Mouse (Mus musculus) myocyte (in vitro differentiated cells): ENCODE data around the gene Rbck1.

Experiments
- CEBPB ChIP-seq: IDR thresholded peaks from 2 replicates; pipeline ENCODE4 v1.6.1; 2011; ENCODE audit warnings: mild to moderate bottlenecking, moderate library complexity; ENCODE audit not compliant: poor library complexity, insufficient read depth, severe bottlenecking
- E2F4 ChIP-seq: IDR thresholded peaks from one replicate; pipeline ENCODE4 v1.6.1; 2011; ENCODE audit warnings: mild to moderate bottlenecking, control low read depth, moderate library complexity; ENCODE audit not compliant: insufficient read depth
- MAX ChIP-seq: IDR thresholded peaks from one replicate; pipeline ENCODE4 v1.6.1; 2011; ENCODE audit warnings: low read depth, mild to moderate bottlenecking, control low read depth
- MYOD1 ChIP-seq, 3 experiments: IDR thresholded peaks; one replicate each; pipeline ENCODE4 v1.6.1; 2011; ENCODE audit warnings: control low read depth in 2 of 3, low read depth in 2 of 3, mild to moderate bottlenecking in 2 of 3, moderate library complexity in 1 of 3; ENCODE audit not compliant: insufficient read length in 2 of 3, control insufficient read depth in 1 of 3
- MYOG ChIP-seq, 3 experiments: IDR thresholded peaks; one replicate each; pipeline ENCODE4 v1.6.1; 2011; ENCODE audit warnings: control low read depth in 2 of 3, low read depth in 2 of 3, mild to moderate bottlenecking in 2 of 3; ENCODE audit not compliant: insufficient read length in 2 of 3, control insufficient read depth in 1 of 3, insufficient read depth in 1 of 3
- POLR2A ChIP-seq: IDR thresholded peaks from one replicate; pipeline ENCODE4 v1.6.1; 2011; ENCODE audit warnings: low read depth, mild to moderate bottlenecking, control low read depth, moderate library complexity; ENCODE audit not compliant: insufficient read length
- POLR2AphosphoS2 ChIP-seq: IDR thresholded peaks from one replicate; pipeline ENCODE4 v1.6.1; 2011; ENCODE audit warnings: low read depth, control low read depth; ENCODE audit not compliant: insufficient read length
- TCF12 ChIP-seq: IDR thresholded peaks from one replicate; pipeline ENCODE4 v1.6.1; 2011; ENCODE audit warnings: mild to moderate bottlenecking, control low read depth; ENCODE audit not compliant: poor library complexity, insufficient read depth, severe bottlenecking
- TCF3 ChIP-seq: IDR thresholded peaks from one replicate; pipeline ENCODE4 v1.6.1; 2011; ENCODE audit warnings: low read depth, control low read depth; ENCODE audit not compliant: insufficient read length
- USF1 ChIP-seq: IDR thresholded peaks from one replicate; pipeline ENCODE4 v1.6.1; 2011; ENCODE audit warnings: low read depth, mild to moderate bottlenecking, control low read depth, moderate library complexity

- TF ChIP-seq USF1, result no peak
- no peak for TF ChIP-seq TCF12
- TF ChIP-seq POLR2A, result no peak
- TF ChIP-seq MYOG (IDR thresholded peaks at IDR 0.05; ENCODE audit: control insufficient read depth in 1 of 3, insufficient read depth in 1 of 3, insufficient read length in 2 of 3, low read depth in 2 of 3), result no peak
- TF ChIP-seq E2F4, result no peak
- no peak for TF ChIP-seq MAX
- no peak for TF ChIP-seq CEBPB
- no peak for TF ChIP-seq TCF3
- TF ChIP-seq MYOD1 (IDR thresholded peaks at IDR 0.05; ENCODE audit: control insufficient read depth in 1 of 3, insufficient read length in 2 of 3, low read depth in 2 of 3), result no peak
- no peak for TF ChIP-seq POLR2AphosphoS2
These were observed 43.9 kb upstream of the Rbck1 start, which contains the start of gene Nrsn2 for GRCm38 (mm10) chr2:152376345-152376741.
